In the genomic region with DNA sequence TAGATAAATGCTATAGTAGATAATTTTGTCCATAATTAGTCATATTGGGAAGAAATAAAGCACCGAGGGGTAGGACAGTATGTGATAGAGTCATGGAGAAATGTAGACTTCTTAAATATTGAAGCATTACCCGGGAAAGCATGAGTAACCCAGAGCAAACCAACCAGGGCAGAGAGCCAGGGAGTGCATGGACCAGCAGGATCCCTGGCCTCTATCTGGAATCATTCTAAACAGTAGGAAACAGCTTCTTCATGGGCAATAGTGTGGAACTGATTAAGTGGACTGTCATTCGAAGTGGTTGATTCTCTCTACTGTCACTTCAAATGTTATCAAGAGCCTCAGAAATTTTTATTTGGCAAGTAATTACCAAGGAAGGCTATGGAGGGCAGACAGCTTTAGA, we compare ENCODE assay signal across 13 mouse cellular contexts.
"Had no signal": no experiment of that assay in that cellular context is flagged by ENCODE, and none has a peak within 500 bp of the region (broad histone marks: within the 10 kb centered on the region; RNA-seq: fewer than 3 reads in every experiment).

No protein-coding gene starts in this region.

- H3K36me3 ChIP-seq: liver, embryonic 13.5 days; midbrain, embryonic 13.5 days had no signal

- ATAC-seq: midbrain, embryonic 13.5 days; midbrain, embryonic 16.5 days had no signal

- H3K27me3 ChIP-seq: liver, embryonic 13.5 days; midbrain, embryonic 13.5 days had no signal

- DNase-seq: kidney, adult 2 months; kidney, postnatal 36 days; liver, embryonic 13.5 days; lung, adult 2 months; lung, postnatal 14 days; thymus, adult 2 months; thymus, postnatal 14 days; thymus, postnatal 4 days had no signal

- H3K4me3 ChIP-seq: liver, embryonic 13.5 days; midbrain, embryonic 13.5 days had no signal

- H3K9ac ChIP-seq: liver, embryonic 13.5 days; midbrain, embryonic 13.5 days had no signal

- H3K27ac ChIP-seq: kidney, postnatal 0 days; liver, embryonic 13.5 days; macrophage; midbrain, embryonic 13.5 days; stomach, postnatal 0 days had no signal

- H3K4me2 ChIP-seq: liver, embryonic 13.5 days; midbrain, embryonic 13.5 days had no signal

- H3K9me3 ChIP-seq: liver, embryonic 13.5 days; midbrain, embryonic 13.5 days had no signal

- H3K4me1 ChIP-seq: liver, embryonic 13.5 days; midbrain, embryonic 13.5 days had no signal
